Comparison of ENCODE assay signal across 13 mouse cellular contexts in genomic region chr1:37725880-37726279, GRCm38 (mm10). TPM values are rescaled to one million over a fixed set of nuclear protein-coding genes. Genes with fewer than 3 reads are reported as not detected.
DNase-seq lines count a peak whose midpoint lies in the region; ATAC-seq and TF ChIP-seq lines count a peak whose summit lies in the region.
"Had no signal": no experiment of that assay in that cellular context is flagged by ENCODE, and none has a peak within 500 bp of the region (broad histone marks: within the 10 kb centered on the region; RNA-seq: fewer than 3 reads in every experiment).

No protein-coding gene starts in this region.

- no peak overlapping the region for H3K4me3 ChIP-seq in hindbrain, embryonic 15.5 days
- no peak overlapping the region for H3K4me3 ChIP-seq in hindbrain, embryonic 12.5 days
- peak overlapping the region; percentile 3; the same call in 1 of the 2 replicates for H3K4me3 ChIP-seq in olfactory bulb, adult 2 months (ENCODE audit: insufficient read depth, low read depth, low read length)
- H3K4me3 ChIP-seq: liver, embryonic 13.5 days had no signal

- peak; percentile 19; the same call in 1 of the 2 replicates for TF ChIP-seq POLR2A in olfactory bulb, adult 2 months (IDR thresholded peaks at IDR 0.05; ENCODE audit: insufficient read depth, low read depth, low read length)

- H3K27ac ChIP-seq in hindbrain, embryonic 15.5 days (replicated peaks) = no peak overlapping the region
- H3K27ac ChIP-seq in hindbrain, embryonic 12.5 days = no peak overlapping the region
- H3K27ac ChIP-seq in olfactory bulb, adult 2 months (ENCODE audit: insufficient read depth, low read depth, low read length) = peak overlapping the region; percentile 100
- H3K27ac ChIP-seq: liver, embryonic 13.5 days had no signal

- H3K9me3 ChIP-seq in hindbrain, embryonic 15.5 days = no peaks in the 10 kb centered on the region
- no peaks in the 10 kb centered on the region for H3K9me3 ChIP-seq in hindbrain, embryonic 12.5 days (replicated peaks)
- H3K9me3 ChIP-seq: liver, embryonic 13.5 days had no signal

- ATAC-seq in hindbrain, embryonic 15.5 days (ENCODE audit: low FRiP score, low read depth) = no peak
- no peak for ATAC-seq in hindbrain, embryonic 12.5 days (ENCODE audit: low FRiP score)
- ATAC-seq in common myeloid progenitor, adult 5-6 weeks (replicated peaks; ENCODE audit: low read depth, poor library complexity, severe bottlenecking) = peak; percentile 51
- ATAC-seq: Patski had no signal

- H3K9ac ChIP-seq in hindbrain, embryonic 15.5 days = no peak overlapping the region
- no peak overlapping the region for H3K9ac ChIP-seq in hindbrain, embryonic 12.5 days
- H3K9ac ChIP-seq: liver, embryonic 13.5 days had no signal

- H3K4me1 ChIP-seq in hindbrain, embryonic 15.5 days (replicated peaks) = no peaks in the 10 kb centered on the region
- no peaks in the 10 kb centered on the region for H3K4me1 ChIP-seq in hindbrain, embryonic 12.5 days
- H3K4me1 ChIP-seq in olfactory bulb, adult 2 months (ENCODE audit: control insufficient read depth, insufficient read depth, low read length) = peaks cover 33% of the 10 kb centered on the region
- H3K4me1 ChIP-seq: liver, embryonic 13.5 days had no signal

- TF ChIP-seq CTCF in olfactory bulb, adult 2 months (IDR thresholded peaks at IDR 0.05; ENCODE audit: insufficient read depth, low read depth, low read length) = no peak

- H3K27me3 ChIP-seq in hindbrain, embryonic 15.5 days = peaks cover 5% of the 10 kb centered on the region; the same call in 1 of the 2 replicates
- H3K27me3 ChIP-seq in hindbrain, embryonic 12.5 days = peaks cover 7% of the 10 kb centered on the region

- DNase-seq in layer of hippocampus, adult 8-10 months (ENCODE audit: low spot score in 2 of 2) = peak; percentile 76 to 77
- DNase-seq in cerebellum, postnatal 10 days = no peak
- DNase-seq in retina, postnatal 1 day = no peak
- DNase-seq in c-Kit-positive CD71-positive TER-119-positive erythroid progenitor cells, embryonic 14.5 days (ENCODE audit: low spot score) = no peak
- DNase-seq: cerebellum, postnatal 36 days; kidney, postnatal 4 days; liver, embryonic 13.5 days had no signal

- peak overlapping the region; percentile 14; the same call in 1 of the 2 replicates for H3K4me2 ChIP-seq in hindbrain, embryonic 15.5 days
- no peak overlapping the region for H3K4me2 ChIP-seq in hindbrain, embryonic 12.5 days (replicated peaks)
- H3K4me2 ChIP-seq: heart, embryonic 11.5 days; liver, embryonic 13.5 days had no signal

- H3K36me3 ChIP-seq in hindbrain, embryonic 15.5 days = no peaks in the 10 kb centered on the region
- no peaks in the 10 kb centered on the region for H3K36me3 ChIP-seq in hindbrain, embryonic 12.5 days
- H3K36me3 ChIP-seq: liver, embryonic 13.5 days had no signal

- 62% methylated on average over 12 of the region's 12 CpGs for WGBS in hindbrain, embryonic 15.5 days
- 72% methylated on average over 12 of the region's 12 CpGs for WGBS in hindbrain, embryonic 12.5 days
- WGBS in olfactory bulb, adult 2 months = 21% methylated on average over 12 of the region's 12 CpGs

RNA-seq across cellular contexts. Expression of gene 2010300C02Rik, which starts 6.0 kb away (rescaled TPM):
- 2.5 and 3.2 TPM in 2 replicates for polyA plus RNA-seq in hindbrain, embryonic 15.5 days (2015; fragmentation: Nextera tagmentation; extraction: Ambion mirVana)
- polyA plus RNA-seq in hindbrain, embryonic 12.5 days (2016; fragmentation: Nextera tagmentation; extraction: Ambion mirVana) = 2.6 TPM in 2 replicates
- total RNA-seq in common myeloid progenitor, adult 5-6 weeks (2017) = not detected in 2 replicates
- 100 to 1,000 TPM; 319 to 384 (median 333) TPM for total RNA-seq in layer of hippocampus, adult 8-10 months (2022)
- polyA plus RNA-seq in olfactory bulb, adult 2 months (2012; ENCODE audit: insufficient read depth, insufficient read length, low replicate concordance, missing spikeins) = not detected in 2 replicates

Comparison
In these comparisons a context has a peak if more than half of its experiments do, and no peak if none do; other contexts are left out.
1. DNase-seq: peak in layer of hippocampus, adult 8-10 months (2 of 2); none in cerebellum, postnatal 10 days (0 of 2), retina, postnatal 1 day (single experiment) and c-Kit-positive CD71-positive TER-119-positive erythroid progenitor cells, embryonic 14.5 days (single experiment).
2. RNA of gene 2010300C02Rik, which starts 6.0 kb away (polyA plus RNA-seq): not detected in olfactory bulb, adult 2 months; 2.5 to 3.2 TPM in hindbrain, embryonic 15.5 days and 2.6 TPM in hindbrain, embryonic 12.5 days; every median in the first group is over 10 times any median in the second.